Mouse (Mus musculus) lung, postnatal 0 days (tissue): ENCODE measurements around the gene Gm3164.
"Not testable (repeated sequence)": the region's sequence is repeated elsewhere in the genome, so short reads cannot be mapped to it uniquely, and the experiment has no call there.

Source experiments
- CTCF ChIP-seq: IDR thresholded peaks from 2 replicates; pipeline ENCODE4 v1.5.1; 2016; ENCODE audit warnings: antibody characterized with exemption, mild to moderate bottlenecking
- EP300 ChIP-seq: IDR thresholded peaks from 2 replicates; pipeline ENCODE4 v1.6.1; 2016; ENCODE audit warnings: antibody characterized with exemption, mild to moderate bottlenecking, control low read depth

- not testable (repeated sequence) for TF ChIP-seq CTCF, EP300
These were observed 5.3 kb upstream of the Gm3164 start for GRCm38 (mm10) chr14:4409939-4410338.
